Mouse (Mus musculus): ENCODE results near the gene Atp1b1.

Gene Atp1b1

GRCm38 (mm10) chr1:164436749-164437148 lies 21.4 kb downstream of the Atp1b1 start:
- DNase-seq = no peak

DNA sequence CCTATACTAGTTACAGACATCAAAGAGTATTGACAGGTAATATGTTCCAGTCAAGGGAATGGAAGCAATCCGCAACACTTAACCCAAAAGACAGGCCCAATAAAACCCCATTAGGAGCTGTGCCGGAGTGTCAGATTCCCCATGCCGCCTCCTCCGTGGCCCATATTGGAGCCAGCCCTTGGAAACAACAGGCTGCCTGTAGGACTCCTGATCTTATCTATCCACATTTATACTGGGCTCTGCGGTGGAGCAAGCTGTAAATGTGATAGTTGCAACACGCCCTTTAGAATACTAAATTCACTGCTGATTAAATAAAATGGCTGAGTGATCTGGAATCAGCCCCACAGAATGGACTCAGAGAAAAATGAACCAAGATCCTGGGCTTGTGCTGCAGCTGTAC lies 24.1 kb downstream of the Atp1b1 start:
- no peak for DNase-seq

DNA sequence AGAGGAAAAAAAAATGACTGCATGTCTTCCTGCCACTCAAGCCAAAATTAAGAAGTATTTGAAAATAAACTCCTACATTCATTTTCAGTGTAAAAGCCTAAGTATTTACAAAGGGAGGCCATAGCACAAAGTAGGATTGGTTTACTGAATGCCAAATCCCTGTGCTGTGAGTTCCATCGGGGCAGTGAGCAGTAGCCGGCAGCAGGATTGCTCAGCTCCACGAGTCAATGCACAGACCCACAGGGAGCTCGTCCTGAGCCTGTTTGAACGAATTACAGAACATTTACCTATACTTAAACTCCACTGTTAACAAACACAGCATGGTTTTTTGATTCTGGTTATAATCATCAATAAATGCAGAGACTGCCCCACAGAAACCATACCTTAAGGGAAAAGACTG lies 25.5 kb downstream of the Atp1b1 start:
- no peak for DNase-seq

GRCm38 (mm10) chr1:164428644-164429043 lies 29.5 kb downstream of the Atp1b1 start:
- no peak for DNase-seq

DNA sequence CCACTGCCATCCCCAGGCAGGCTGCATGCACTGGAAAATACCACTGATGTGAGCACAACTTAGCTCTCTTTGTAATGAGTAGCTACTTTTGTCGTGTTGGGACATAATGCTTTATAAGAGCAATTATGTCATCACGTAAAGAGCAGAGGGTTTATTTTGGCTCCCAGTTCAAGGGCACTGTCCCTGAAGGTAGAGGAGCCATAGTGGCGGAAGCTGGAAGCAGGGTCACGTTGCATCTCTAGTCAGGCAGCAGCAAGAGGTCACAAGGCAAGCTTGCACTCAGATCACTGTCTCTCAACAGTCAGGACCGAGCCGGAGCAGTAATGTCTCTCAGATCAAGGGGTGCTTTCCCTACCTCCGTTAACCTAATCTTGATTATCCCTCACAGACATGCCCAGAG lies 30.4 kb downstream of the Atp1b1 start:
- no peak for DNase-seq

DNA sequence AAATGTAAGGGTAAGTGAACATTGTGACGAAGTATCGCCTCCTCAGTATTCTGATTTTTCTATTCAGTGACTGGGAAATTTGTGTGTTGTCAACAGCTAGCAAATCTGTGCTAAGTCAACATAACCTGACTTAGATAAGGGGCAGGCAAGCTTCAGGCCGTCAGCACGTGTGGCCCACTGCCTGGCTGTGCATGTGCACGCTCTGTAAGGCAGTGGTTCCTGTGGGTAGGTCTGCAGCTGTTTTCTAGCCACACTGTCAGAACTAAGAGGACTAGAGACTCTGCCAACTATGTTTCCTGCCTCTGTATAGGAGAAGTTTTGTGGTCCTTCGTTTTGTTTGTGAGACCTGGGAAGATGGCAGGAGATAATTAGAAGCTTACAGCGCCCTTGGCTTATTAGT lies 31.9 kb downstream of the Atp1b1 start:
- no peak for DNase-seq

DNA sequence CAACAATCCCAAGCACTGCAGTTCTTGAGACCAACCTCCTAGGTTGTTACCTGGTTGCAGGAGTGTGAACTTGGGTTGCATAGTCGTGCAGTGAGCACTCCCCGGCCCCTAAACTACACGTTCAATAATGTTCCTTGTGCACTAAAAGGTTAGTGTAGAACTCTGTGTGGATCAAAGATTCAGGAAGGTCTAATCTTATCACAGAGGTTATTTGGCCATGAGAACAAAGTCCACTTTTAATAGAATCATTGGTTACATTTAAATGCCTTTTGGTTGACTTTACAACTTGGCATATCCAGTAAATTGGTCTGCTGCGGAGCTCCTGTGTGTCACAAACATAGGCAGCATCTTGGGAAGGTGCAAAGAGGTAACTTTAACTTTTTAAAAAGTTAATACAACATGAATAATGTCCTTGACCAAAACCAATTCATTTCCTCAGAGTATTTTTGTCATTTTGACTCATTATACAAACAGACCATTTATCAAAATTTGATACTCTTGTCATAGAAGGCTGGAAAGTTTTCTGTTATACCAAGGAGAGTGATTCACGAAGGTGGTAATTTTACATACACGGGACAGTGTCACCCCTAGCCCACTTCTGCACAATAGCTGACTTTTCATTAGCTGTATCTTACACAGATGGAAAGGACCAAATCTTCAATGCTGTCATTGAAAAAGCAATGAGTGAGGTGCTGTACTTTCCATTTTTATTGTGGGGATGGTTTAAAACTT lies 37.4 kb downstream of the Atp1b1 start:
- DNase-seq = no peak

DNA sequence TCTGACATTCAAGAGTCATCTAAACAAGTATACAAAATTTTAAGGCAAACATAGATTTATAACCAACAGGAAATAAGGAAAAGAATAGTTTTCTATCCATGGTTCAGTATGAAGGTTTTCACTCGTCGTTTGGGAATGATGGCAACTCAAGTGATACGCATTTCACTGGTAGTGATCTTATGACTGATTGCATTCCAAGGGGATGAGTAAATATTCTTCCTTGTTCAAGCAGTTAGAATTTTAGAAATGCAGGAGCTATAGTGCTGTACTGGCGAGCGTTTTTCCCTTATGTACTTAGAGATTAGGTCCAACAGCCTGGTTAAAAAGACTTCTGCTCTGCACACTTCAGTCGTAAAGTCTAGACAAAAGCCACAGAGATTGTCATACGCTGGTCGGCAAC lies 38.8 kb downstream of the Atp1b1 start:
- DNase-seq = no peak

DNA sequence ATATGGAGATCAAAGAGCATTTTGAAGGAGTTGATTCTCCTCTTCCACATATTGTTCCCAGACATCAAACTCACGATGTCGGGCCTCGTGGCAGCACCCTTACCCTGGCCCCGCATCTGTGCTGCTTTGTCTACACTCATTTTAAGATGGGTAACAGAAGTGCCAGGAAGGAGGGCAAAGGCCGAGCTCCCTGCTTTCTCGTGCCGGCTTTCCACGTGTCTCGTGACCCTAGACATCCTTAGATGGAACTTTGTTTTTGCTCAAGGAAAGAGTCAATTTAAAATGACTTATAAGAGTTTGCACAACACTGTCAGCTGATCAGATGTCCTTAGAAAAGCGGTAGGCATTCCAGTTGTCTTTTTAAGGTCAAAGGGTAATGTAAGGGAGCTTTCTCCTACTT lies 39.8 kb downstream of the Atp1b1 start:
- no peak for DNase-seq

- no peak for DNase-seq
Observed at GRCm38 (mm10) chr1:164417604-164418003, 40.6 kb downstream of the Atp1b1 start.

DNA sequence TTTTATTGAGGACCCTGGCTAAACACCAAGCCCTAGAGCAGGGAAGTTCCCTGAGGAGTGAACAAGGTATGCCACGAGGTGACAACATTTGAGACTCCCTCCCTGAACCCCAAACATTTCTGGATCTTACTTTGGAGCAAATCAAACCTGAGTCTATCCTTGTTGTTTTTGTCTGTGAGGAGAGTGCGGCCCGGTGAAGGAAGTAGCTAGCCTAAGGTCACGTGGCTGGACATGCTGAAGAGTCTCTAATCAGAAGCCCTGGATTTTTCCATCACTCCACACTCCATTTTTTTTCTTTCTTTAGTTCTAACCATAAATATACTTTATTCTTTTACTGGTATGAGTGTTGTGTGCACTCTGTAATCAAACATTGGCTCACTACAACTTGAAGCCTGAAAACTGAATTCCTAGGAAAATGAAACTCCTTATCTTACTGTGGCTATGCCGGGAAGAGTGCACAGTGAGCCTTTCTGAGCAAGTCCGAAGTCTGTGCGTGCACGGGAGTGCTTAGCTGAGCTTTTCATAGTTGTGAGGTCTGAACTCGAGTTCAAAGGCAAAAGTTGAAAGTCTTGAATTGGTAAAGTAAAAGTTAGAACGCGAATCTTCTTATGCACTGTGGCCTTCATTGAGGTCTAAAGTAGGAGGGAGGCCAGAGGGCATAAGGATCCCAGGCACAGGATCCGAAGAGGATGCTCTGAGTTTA lies 41.3 kb downstream of the Atp1b1 start:
- DNase-seq = no peak

DNA sequence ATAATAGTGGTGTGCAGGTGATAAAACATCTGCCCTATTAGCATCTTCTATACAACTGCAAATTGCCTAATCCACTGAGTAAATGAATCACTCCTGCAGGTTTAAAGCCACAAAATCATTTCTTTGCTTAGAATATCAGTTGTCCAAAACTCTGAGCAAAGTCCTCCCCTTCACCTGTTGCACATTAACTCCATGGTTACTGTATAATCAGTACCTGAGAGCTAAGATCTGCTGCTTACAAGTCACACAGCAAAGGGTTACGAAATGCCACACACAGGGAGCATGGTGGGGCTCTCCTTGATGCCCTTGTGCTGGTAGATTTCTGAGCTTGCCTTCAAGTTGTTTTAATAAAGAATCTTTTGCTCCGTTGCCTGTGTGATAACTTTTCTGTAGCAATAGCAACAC lies 42.8 kb downstream of the Atp1b1 start:
- DNase-seq = no peak

DNA sequence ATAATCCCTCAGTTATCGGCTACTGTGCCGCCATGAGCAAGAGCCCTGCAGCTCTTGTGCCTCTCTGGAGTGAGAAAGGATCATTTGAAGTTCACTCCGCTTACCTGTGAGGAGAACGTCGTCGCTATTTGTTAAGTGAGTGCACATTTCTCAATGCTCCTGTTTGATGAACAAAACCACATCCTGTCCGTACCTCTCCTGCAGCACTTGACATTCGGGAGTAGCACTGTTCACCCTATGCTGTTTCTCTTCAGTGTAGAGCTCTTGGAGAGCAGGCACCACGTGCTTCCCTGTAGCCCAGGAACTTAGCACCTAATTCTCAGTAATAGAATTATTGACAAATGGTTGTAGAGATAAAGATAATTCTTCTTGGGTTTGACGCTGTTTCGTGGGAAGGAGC lies 44.5 kb downstream of the Atp1b1 start:
- DNase-seq = no peak

- DNase-seq = no peak
Observed at GRCm38 (mm10) chr1:164412906-164413305, 45.2 kb downstream of the Atp1b1 start.

DNA sequence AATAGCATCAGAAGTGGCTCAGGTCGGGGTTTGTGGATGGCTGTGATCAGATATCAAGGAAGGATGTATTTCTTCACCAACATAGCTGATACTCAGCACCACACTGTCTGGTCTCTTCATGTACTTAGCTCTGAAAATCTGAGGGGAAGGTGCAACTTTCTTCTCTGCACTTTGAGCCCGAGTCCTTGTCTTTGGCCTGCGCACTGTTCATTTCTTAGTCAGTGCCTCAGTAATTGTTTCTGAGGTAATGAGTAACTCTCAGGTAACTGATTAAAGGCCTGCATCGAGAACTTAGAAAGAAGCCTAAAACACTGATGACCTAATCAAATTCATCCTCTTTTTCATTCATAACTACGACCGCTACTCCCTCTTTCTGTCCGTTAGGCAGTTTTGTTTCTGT lies 46.8 kb downstream of the Atp1b1 start:
- no peak for DNase-seq

DNA sequence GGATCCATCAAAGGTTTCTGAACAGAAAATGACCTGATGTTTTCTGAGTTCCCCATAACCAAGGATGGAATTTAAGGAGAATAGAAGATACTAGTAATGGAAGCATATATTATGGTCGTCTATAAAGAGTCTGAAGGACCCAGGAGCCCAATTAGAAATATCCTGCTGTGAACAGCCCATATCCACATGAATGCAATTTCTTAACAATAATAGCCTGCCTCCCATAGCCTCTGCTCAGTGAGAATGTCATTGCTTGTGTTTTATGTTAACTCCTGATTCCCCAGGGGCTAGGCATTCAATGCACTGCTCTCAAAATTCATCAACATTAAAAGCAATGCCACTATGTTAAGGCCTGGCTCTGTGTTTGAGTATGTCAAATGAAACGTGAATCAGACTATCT lies 49.5 kb downstream of the Atp1b1 start:
- DNase-seq = no peak

DNA sequence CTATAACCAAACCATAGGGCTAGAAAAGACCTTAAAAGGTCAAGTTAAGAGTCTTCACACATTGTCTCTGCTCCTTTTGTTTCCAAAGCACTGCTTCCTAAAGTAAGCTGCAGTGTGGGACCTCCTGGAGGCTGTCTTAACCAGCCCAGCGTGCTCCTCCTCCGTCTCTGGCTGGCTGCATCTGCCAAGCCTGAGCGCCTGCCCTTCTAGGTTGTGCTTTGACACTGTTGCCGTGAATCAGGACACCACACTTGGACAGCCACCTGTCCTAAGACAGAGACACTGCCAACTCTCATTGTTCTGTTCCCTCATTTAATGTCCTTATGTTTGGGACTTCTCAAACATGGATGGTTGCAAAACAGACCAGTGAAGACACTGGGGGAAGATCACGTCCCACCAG lies 51.6 kb downstream of the Atp1b1 start:
- DNase-seq = no peak

GRCm38 (mm10) chr1:164405385-164405802 lies 52.8 kb downstream of the Atp1b1 start:
- DNase-seq = no peak

- no peak for DNase-seq
Observed at GRCm38 (mm10) chr1:164399578-164399977, 58.6 kb downstream of the Atp1b1 start.

- no peak for DNase-seq
Observed at GRCm38 (mm10) chr1:164397672-164398071, 60.5 kb downstream of the Atp1b1 start.

DNA sequence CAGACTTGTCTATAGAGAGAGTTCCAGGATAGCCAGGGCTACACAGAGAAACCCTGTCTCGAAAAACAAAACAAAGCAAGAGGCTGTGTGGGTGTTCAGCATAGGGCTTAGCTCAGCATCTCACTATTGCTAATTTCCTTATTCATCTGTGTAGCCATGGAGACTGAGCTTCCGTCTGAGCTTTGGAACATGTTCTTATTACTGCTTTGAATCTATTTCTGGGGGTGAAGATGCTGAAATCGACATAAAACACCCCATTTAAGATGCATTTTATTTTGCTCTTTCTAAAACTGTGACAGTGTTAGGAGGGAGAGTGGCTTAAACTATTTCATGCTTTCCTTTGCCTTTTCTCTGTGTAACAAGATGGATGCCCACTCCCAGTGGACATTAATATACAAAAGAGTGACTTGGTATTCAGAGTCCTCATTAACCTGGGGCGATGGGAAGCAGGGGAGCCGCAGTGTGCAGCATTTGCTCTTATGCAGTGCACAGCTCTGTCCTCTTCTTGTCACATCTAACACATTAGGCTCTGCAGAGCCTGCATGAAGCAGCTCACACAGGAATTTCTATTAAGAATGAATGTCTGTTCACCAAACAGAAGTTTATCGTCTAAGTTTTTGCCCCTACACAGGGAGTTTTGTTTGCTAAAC lies 62.9 kb downstream of the Atp1b1 start:
- no peak for DNase-seq

- DNase-seq = no peak
Observed at GRCm38 (mm10) chr1:164392176-164392575, 66.0 kb downstream of the Atp1b1 start.

- DNase-seq = no peak
Observed at GRCm38 (mm10) chr1:164389743-164390142, 68.4 kb downstream of the Atp1b1 start.
